Mouse (Mus musculus) olfactory bulb, adult 2 months (tissue): ENCODE data around the gene Zfp566.

Experiments used
- CTCF ChIP-seq: fragments of 200-500 bp; IDR thresholded peaks from 2 replicates; pipeline ENCODE4 v1.5.1; 2012; ENCODE audit warnings: low read depth, mild to moderate bottlenecking, low read length, moderate library complexity; ENCODE audit not compliant: insufficient read depth
- POLR2A ChIP-seq: fragments of 200-500 bp; IDR thresholded peaks from 2 replicates; pipeline ENCODE4 v1.6.1; 2012; ENCODE audit warnings: mild to moderate bottlenecking, low read depth, low read length, moderate library complexity; ENCODE audit not compliant: insufficient read depth

GRCm38 (mm10) chr7:30044354-30044753 lies 46.0 kb downstream of the Zfp566 start:
- TF ChIP-seq POLR2A (no peak), CTCF (no peak)
